25 mouse cellular contexts compared by ENCODE assay signal in genomic region chr6:32384937-32385336, GRCm38 (mm10).
DNase-seq lines count a peak whose midpoint lies in the region; ATAC-seq and TF ChIP-seq lines count a peak whose summit lies in the region.
"Had no signal": no experiment of that assay in that cellular context is flagged by ENCODE, and none has a peak within 500 bp of the region (broad histone marks: within the 10 kb centered on the region; RNA-seq: fewer than 3 reads in every experiment).

No protein-coding gene starts in this region.

- no peaks in the 10 kb centered on the region for H3K27me3 ChIP-seq in hindbrain, postnatal 0 days (ENCODE audit: insufficient read depth, low read length)
- 0 out of 2 replicates have a peak, but pooled peaks cover 2% of the 10 kb centered on the region for H3K27me3 ChIP-seq in hindbrain, embryonic 11.5 days (ENCODE audit: control insufficient read depth, insufficient read depth, low read length)
- no peaks in the 10 kb centered on the region for H3K27me3 ChIP-seq in midbrain, embryonic 15.5 days (replicated peaks)
- H3K27me3 ChIP-seq in midbrain, embryonic 10.5 days (ENCODE audit: low read depth, poor library complexity, severe bottlenecking): no peaks in the 10 kb centered on the region
- H3K27me3 ChIP-seq: heart, embryonic 12.5 days; hindbrain, embryonic 15.5 days; kidney, embryonic 15.5 days; liver, embryonic 15.5 days had no signal

- no peaks in the 10 kb centered on the region for H3K9me3 ChIP-seq in hindbrain, postnatal 0 days (ENCODE audit: low read length)
- H3K9me3 ChIP-seq in hindbrain, embryonic 11.5 days (ENCODE audit: control insufficient read depth, low read length): no peaks in the 10 kb centered on the region
- H3K9me3 ChIP-seq in midbrain, embryonic 15.5 days: no peaks in the 10 kb centered on the region
- H3K9me3 ChIP-seq in midbrain, embryonic 10.5 days (replicated peaks): no peaks in the 10 kb centered on the region
- H3K9me3 ChIP-seq: embryonic facial prominence, embryonic 13.5 days; forebrain, embryonic 10.5 days; G1E; heart, embryonic 12.5 days; hindbrain, embryonic 15.5 days; kidney, embryonic 15.5 days; limb, embryonic 12.5 days; liver, embryonic 15.5 days had no signal

- no peak overlapping the region for H3K9ac ChIP-seq in hindbrain, postnatal 0 days (replicated peaks; ENCODE audit: low read length)
- no peak overlapping the region for H3K9ac ChIP-seq in hindbrain, embryonic 11.5 days (ENCODE audit: low read depth, low read length)
- no peak overlapping the region for H3K9ac ChIP-seq in midbrain, embryonic 15.5 days
- H3K9ac ChIP-seq: embryonic facial prominence, embryonic 13.5 days; heart, embryonic 12.5 days; hindbrain, embryonic 15.5 days; kidney, embryonic 15.5 days; limb, embryonic 12.5 days; liver, embryonic 15.5 days; lung, embryonic 14.5 days had no signal

- no peak overlapping the region for H3K4me2 ChIP-seq in hindbrain, postnatal 0 days (ENCODE audit: low read depth, low read length)
- no peak overlapping the region for H3K4me2 ChIP-seq in hindbrain, embryonic 11.5 days (replicated peaks; ENCODE audit: low read depth, low read length)
- H3K4me2 ChIP-seq in midbrain, embryonic 15.5 days: no peak overlapping the region
- H3K4me2 ChIP-seq: embryonic facial prominence, embryonic 13.5 days; heart, embryonic 12.5 days; hindbrain, embryonic 15.5 days; kidney, embryonic 15.5 days; limb, embryonic 12.5 days; liver, embryonic 15.5 days; lung, embryonic 14.5 days had no signal

- no peak for ATAC-seq in hindbrain, postnatal 0 days
- ATAC-seq in hindbrain, embryonic 11.5 days (ENCODE audit: low FRiP score): no peak
- ATAC-seq in midbrain, embryonic 15.5 days (replicated peaks): no peak

- WGBS in hindbrain, postnatal 0 days: 40% methylated on average over 8 of the region's 8 CpGs
- 74% methylated on average over 8 of the region's 8 CpGs for WGBS in hindbrain, embryonic 11.5 days
- 51% methylated on average over 8 of the region's 8 CpGs for WGBS in midbrain, embryonic 15.5 days
- 80% methylated on average over 8 of the region's 8 CpGs for WGBS in midbrain, embryonic 10.5 days

- TF ChIP-seq CTCF in hindbrain, postnatal 0 days (IDR thresholded peaks at IDR 0.05; ENCODE audit: low read depth): no peak
- TF ChIP-seq CTCF in brain, embryonic 14.5 days (IDR thresholded peaks at IDR 0.05; ENCODE audit: borderline replicate concordance, extremely low read depth, insufficient read depth, insufficient read length): no peak

- H3K27ac ChIP-seq in hindbrain, postnatal 0 days: no peak overlapping the region
- no peak overlapping the region for H3K27ac ChIP-seq in hindbrain, embryonic 11.5 days (ENCODE audit: low read depth, low read length)
- H3K27ac ChIP-seq in midbrain, embryonic 15.5 days: 0 out of 2 replicates have a peak overlapping the region, but pooled peaks have one; percentile 8
- no peak overlapping the region for H3K27ac ChIP-seq in midbrain, embryonic 10.5 days (replicated peaks)
- H3K27ac ChIP-seq: embryonic facial prominence, embryonic 13.5 days; forebrain, embryonic 10.5 days; gastrocnemius, adult 2 months; heart, adult 2 months; hindbrain, embryonic 15.5 days; kidney, embryonic 15.5 days; limb, embryonic 12.5 days; liver, embryonic 15.5 days had no signal

- TF ChIP-seq POLR2A in brain, embryonic 14.5 days (IDR thresholded peaks at IDR 0.05; ENCODE audit: borderline replicate concordance, extremely low read depth, insufficient read depth, insufficient read length, poor library complexity, severe bottlenecking): no peak

- H3K4me1 ChIP-seq in hindbrain, postnatal 0 days (ENCODE audit: insufficient read depth, low read length): no peaks in the 10 kb centered on the region
- H3K4me1 ChIP-seq in hindbrain, embryonic 11.5 days (replicated peaks; ENCODE audit: control insufficient read depth, insufficient read depth, low read length): no peaks in the 10 kb centered on the region
- peaks cover 21% of the 10 kb centered on the region for H3K4me1 ChIP-seq in midbrain, embryonic 15.5 days
- no peaks in the 10 kb centered on the region for H3K4me1 ChIP-seq in midbrain, embryonic 10.5 days
- H3K4me1 ChIP-seq: liver, embryonic 15.5 days had no signal

- DNase-seq in cerebellum, postnatal 10 days: peak; percentile 28 to 44
- no peak for DNase-seq in cerebellum, adult 9-10 months
- DNase-seq in hindbrain, postnatal 0 days (ENCODE audit: low spot score): peak; percentile 23
- no peak for DNase-seq in hindbrain, embryonic 11.5 days (ENCODE audit: low spot score)
- DNase-seq in midbrain, embryonic 10.5 days (ENCODE audit: low spot score): no peak
- DNase-seq in brain, embryonic 14.5 days (ENCODE audit: low read depth): peak; percentile 70
- DNase-seq: adrenal gland, adult 8-10 months; cerebellum, adult 11-12 months; gastrocnemius, adult 2 months; gastrocnemius, postnatal 36 days; heart, adult 2 months; kidney, adult 18-20 months; kidney, postnatal 25 days; lung, embryonic 14.5 days; lung, postnatal 14 days; thymus, postnatal 4 days had no signal

- H3K36me3 ChIP-seq in hindbrain, postnatal 0 days (ENCODE audit: insufficient read depth, low read length): no peaks in the 10 kb centered on the region
- H3K36me3 ChIP-seq in hindbrain, embryonic 11.5 days (ENCODE audit: control insufficient read depth, insufficient read depth, low read length): no peaks in the 10 kb centered on the region
- no peaks in the 10 kb centered on the region for H3K36me3 ChIP-seq in midbrain, embryonic 15.5 days (replicated peaks)
- H3K36me3 ChIP-seq in midbrain, embryonic 10.5 days: no peaks in the 10 kb centered on the region
- H3K36me3 ChIP-seq: embryonic facial prominence, embryonic 13.5 days; forebrain, embryonic 10.5 days; G1E; heart, embryonic 12.5 days; hindbrain, embryonic 15.5 days; kidney, embryonic 15.5 days; limb, embryonic 12.5 days; liver, embryonic 15.5 days had no signal

- H3K4me3 ChIP-seq in hindbrain, postnatal 0 days (ENCODE audit: low read length): no peak overlapping the region
- H3K4me3 ChIP-seq in hindbrain, embryonic 11.5 days (ENCODE audit: low read depth, low read length): no peak overlapping the region
- no peak overlapping the region for H3K4me3 ChIP-seq in midbrain, embryonic 15.5 days
- no peak overlapping the region for H3K4me3 ChIP-seq in midbrain, embryonic 10.5 days
- H3K4me3 ChIP-seq: embryonic facial prominence, embryonic 13.5 days; forebrain, embryonic 10.5 days; gastrocnemius, adult 2 months; heart, adult 2 months; heart, embryonic 12.5 days; hindbrain, embryonic 15.5 days; kidney, embryonic 15.5 days; limb, embryonic 12.5 days; liver, embryonic 15.5 days had no signal

Comparison
In these comparisons a context has a peak if more than half of its experiments do, and no peak if none do; other contexts are left out.
1. DNase-seq: peak in cerebellum, postnatal 10 days (2 of 2), hindbrain, postnatal 0 days (single experiment) and brain, embryonic 14.5 days (single experiment); none in cerebellum, adult 9-10 months (single experiment), hindbrain, embryonic 11.5 days (single experiment) and midbrain, embryonic 10.5 days (single experiment).